Mouse (Mus musculus): ENCODE data around the gene Lrp6. TPM values are rescaled to one million over a fixed set of nuclear protein-coding genes. Genes with fewer than 3 reads are reported as not detected.

The Lrp6 gene
- polyA plus RNA-seq, 1 experiment = 26.1 TPM

DNA sequence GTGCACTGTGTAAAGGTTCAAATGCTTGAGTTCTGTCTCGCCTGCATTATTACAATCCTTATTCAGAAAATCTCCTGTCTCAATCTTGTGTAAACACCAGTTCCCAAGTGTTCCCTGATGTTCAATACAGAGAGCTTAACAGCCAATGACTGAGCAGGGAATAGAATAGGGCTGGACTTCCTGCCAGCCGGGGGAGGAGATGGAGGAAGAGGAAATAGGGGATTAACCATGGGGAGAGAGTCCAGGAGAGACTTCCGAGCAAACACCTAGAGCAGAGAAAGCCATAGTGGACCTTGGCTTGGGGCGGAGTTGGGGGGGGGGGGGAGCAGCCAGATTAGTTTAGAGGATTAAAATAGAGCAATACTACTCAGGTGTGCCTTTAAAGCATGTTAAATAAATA is 51.3 kb downstream of the Lrp6 start:
- Histone ChIP-seq H3K4me3 (replicated peaks; ENCODE audit: insufficient read depth, low read depth, low read length) (no peak overlapping the region), H3K27ac (ENCODE audit: insufficient read depth, low read length) (no peak overlapping the region), H3K4me1 (ENCODE audit: control insufficient read depth, insufficient read depth, low read length) (no peaks in the 10 kb centered on the region; the same call in none of the 2 replicates), H3K27me3 (ENCODE audit: control insufficient read depth, insufficient read depth, low read length) (no peaks in the 10 kb centered on the region)
- no peak for TF ChIP-seq CTCF (IDR thresholded peaks at IDR 0.05; ENCODE audit: borderline replicate concordance, insufficient read depth, low read depth, low read length)
- no peak for TF ChIP-seq POLR2A (IDR thresholded peaks at IDR 0.05; ENCODE audit: borderline replicate concordance, insufficient read depth, low read length)
- no peak for DNase-seq
- 85% methylated on average over 4 of the region's 4 CpGs for WGBS

DNA sequence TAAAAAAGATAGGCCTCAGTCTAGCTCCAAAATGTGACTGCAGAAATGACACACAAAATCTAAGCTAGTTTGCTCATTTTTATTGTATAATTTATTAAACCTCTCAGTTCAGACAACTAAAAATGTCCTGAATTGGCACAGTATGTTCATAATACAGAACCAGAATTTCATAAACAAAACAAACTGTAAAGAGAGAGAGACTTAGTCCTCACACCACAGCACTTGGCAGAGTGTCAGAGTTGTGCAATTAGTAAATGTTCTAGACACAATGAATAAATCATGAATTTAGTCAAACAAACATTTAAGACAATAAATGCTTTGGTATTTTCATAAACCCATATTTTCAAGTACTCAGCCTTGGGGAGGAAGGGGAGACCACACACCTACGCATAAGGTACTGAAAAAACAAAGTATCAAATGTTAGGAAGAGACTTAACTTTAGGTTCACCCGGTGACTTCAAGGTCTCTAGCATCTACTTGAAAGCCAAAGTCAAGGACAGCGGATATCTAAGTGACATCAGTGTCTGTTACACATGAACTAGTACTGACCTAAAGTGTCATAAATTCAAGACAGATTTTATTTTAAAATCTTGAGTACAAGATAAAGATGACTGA is 52.8 kb downstream of the Lrp6 start:
- DNase-seq = no peak
- no peak for TF ChIP-seq CTCF (IDR thresholded peaks at IDR 0.05; ENCODE audit: borderline replicate concordance, insufficient read depth, low read depth, low read length)
- TF ChIP-seq POLR2A (IDR thresholded peaks at IDR 0.05; ENCODE audit: borderline replicate concordance, insufficient read depth, low read length) = no peak
- 88% methylated on average over 3 of the region's 3 CpGs for WGBS
- Histone ChIP-seq H3K27me3 (ENCODE audit: control insufficient read depth, insufficient read depth, low read length) (no peaks in the 10 kb centered on the region), H3K4me3 (replicated peaks; ENCODE audit: insufficient read depth, low read depth, low read length) (no peak overlapping the region), H3K27ac (ENCODE audit: insufficient read depth, low read length) (no peak overlapping the region), H3K4me1 (ENCODE audit: control insufficient read depth, insufficient read depth, low read length) (no peaks in the 10 kb centered on the region; the same call in none of the 2 replicates)

DNA sequence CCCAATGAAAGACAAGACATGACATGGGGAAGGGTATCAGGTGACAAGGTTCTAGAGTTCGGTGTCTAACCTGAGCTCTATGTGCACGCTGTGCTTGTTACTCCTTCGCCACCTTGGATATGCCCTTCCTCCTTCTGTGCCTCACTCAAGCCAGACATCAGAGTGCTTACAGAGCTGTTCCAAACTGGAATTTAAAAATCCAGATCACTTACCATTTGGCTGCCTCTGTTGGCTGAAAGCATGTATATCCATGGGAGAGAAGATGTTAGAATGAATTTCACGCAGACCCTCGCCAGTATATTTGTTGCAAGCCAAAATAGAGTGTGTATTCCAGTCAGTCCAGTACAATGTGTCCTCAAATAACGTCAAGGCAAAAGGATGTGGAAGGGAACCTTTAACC is 53.8 kb downstream of the Lrp6 start:
- TF ChIP-seq POLR2A (IDR thresholded peaks at IDR 0.05; ENCODE audit: borderline replicate concordance, insufficient read depth, low read length) (no peak), CTCF (IDR thresholded peaks at IDR 0.05; ENCODE audit: borderline replicate concordance, insufficient read depth, low read depth, low read length) (no peak)
- WGBS = 33% methylated on average over 6 of the region's 6 CpGs
- Histone ChIP-seq H3K27ac (ENCODE audit: insufficient read depth, low read length) (no peak overlapping the region), H3K4me1 (ENCODE audit: control insufficient read depth, insufficient read depth, low read length) (no peaks in the 10 kb centered on the region; the same call in none of the 2 replicates), H3K27me3 (ENCODE audit: control insufficient read depth, insufficient read depth, low read length) (no peaks in the 10 kb centered on the region), H3K4me3 (replicated peaks; ENCODE audit: insufficient read depth, low read depth, low read length) (no peak overlapping the region)
- DNase-seq = peak in 1 of 2 experiments; percentile 19

DNA sequence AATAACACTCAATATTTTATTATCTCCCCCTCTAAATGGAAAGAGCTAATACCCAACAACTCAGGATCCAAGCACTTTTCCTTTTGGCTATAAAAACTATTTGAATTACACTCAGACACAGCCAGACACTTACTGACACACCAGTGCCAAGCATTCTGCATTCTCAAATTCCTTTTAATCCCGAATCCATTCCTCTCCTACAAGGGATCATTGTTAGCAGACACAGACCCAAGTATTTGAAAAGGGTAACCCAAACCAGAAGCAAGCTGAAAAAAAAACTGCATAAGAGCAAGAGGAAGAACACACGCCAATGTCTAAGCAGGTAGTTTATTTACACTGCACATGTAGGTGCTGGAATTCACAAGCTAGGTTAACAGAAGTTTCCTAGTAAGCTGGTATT is 54.3 kb downstream of the Lrp6 start:
- no peaks in the 10 kb centered on the region for H3K27me3 ChIP-seq (ENCODE audit: control insufficient read depth, insufficient read depth, low read length)
- no peak overlapping the region for H3K4me3 ChIP-seq (replicated peaks; ENCODE audit: insufficient read depth, low read depth, low read length)
- WGBS = 69% methylated on average over 2 of the region's 2 CpGs
- no peak overlapping the region for H3K27ac ChIP-seq (ENCODE audit: insufficient read depth, low read length)
- H3K4me1 ChIP-seq (ENCODE audit: control insufficient read depth, insufficient read depth, low read length) = no peaks in the 10 kb centered on the region; the same call in none of the 2 replicates
- DNase-seq = no peak
- TF ChIP-seq CTCF (IDR thresholded peaks at IDR 0.05; ENCODE audit: borderline replicate concordance, insufficient read depth, low read depth, low read length) (no peak), POLR2A (IDR thresholded peaks at IDR 0.05; ENCODE audit: borderline replicate concordance, insufficient read depth, low read length) (no peak)

DNA sequence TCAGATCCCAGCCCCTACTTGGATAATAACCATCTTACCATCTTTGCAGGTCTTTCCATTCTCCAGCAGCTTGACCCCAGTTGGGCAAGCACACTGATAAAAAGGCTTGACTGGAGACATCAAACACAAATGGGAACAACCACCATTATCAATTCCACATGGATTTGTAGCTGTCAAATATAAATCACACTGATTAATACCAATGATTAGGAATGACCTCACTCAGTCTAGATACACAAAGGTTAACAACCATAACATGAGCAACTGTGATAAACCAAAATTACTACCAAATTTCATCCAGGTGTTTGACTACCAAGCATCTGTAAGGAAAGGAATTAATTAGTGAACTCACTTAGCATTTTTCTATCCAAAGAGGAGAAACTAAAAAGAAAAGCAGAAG is 55.6 kb downstream of the Lrp6 start:
- no peak for DNase-seq
- no peak for TF ChIP-seq CTCF (IDR thresholded peaks at IDR 0.05; ENCODE audit: borderline replicate concordance, insufficient read depth, low read depth, low read length)
- TF ChIP-seq POLR2A (IDR thresholded peaks at IDR 0.05; ENCODE audit: borderline replicate concordance, insufficient read depth, low read length) = no peak
- Histone ChIP-seq H3K27ac (ENCODE audit: insufficient read depth, low read length) (no peak overlapping the region), H3K4me3 (replicated peaks; ENCODE audit: insufficient read depth, low read depth, low read length) (no peak overlapping the region), H3K4me1 (ENCODE audit: control insufficient read depth, insufficient read depth, low read length) (no peaks in the 10 kb centered on the region; the same call in none of the 2 replicates), H3K27me3 (ENCODE audit: control insufficient read depth, insufficient read depth, low read length) (no peaks in the 10 kb centered on the region)

DNA sequence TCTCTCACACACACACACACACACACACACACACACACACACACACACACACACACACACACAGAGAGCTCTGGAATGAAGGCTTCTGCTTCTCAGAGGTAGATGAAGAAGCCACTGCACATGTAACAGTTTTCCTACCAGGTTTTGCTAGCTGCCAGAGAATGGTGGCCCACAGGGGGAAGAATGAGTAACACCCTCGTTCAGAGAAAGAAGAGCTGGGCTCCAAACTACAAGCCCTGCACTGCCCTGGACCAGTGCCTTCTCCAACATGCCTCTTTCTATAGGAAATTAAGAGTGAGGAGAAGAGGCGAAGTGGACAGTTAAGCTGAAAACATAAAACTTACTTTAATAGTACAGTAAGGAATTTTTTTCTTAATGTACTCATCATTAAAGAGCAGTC is 56.5 kb downstream of the Lrp6 start:
- 49% methylated on average over 2 of the region's 2 CpGs for WGBS
- TF ChIP-seq CTCF (IDR thresholded peaks at IDR 0.05; ENCODE audit: borderline replicate concordance, insufficient read depth, low read depth, low read length) = no peak
- no peak for TF ChIP-seq POLR2A (IDR thresholded peaks at IDR 0.05; ENCODE audit: borderline replicate concordance, insufficient read depth, low read length)
- no peak overlapping the region; the same call in 1 of the 2 replicates for H3K27ac ChIP-seq (ENCODE audit: insufficient read depth, low read length)

DNA sequence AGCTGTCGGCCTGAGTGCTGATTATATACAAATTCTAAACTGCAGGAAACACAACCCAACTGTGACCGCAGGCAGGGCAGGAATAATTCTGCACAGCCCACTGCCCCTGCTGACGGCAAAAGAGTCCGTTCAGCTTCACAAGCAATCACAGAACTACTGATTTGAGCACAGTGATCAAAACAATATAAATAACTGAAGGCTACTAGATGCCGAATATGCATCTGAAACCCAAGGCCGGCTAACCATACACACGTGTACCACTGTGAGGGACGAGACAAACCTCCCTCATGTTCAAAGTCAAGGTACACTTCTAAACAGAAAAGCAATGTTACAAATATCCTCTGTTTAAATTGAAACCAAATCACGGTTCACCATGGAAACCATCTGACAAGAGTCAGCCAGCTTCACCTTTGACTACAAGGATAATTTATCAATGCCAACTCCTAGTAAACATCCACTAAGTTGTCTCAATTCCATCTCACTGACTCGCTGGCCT is 57.0 kb downstream of the Lrp6 start:
- DNase-seq = no peak
- WGBS = 74% methylated on average over 10 of the region's 10 CpGs
- H3K4me3 ChIP-seq (replicated peaks; ENCODE audit: insufficient read depth, low read depth, low read length) = no peak overlapping the region
- no peaks in the 10 kb centered on the region; the same call in none of the 2 replicates for H3K4me1 ChIP-seq (ENCODE audit: control insufficient read depth, insufficient read depth, low read length)
- H3K27me3 ChIP-seq (ENCODE audit: control insufficient read depth, insufficient read depth, low read length) = no peaks in the 10 kb centered on the region
- TF ChIP-seq POLR2A (IDR thresholded peaks at IDR 0.05; ENCODE audit: borderline replicate concordance, insufficient read depth, low read length) (no peak), CTCF (IDR thresholded peaks at IDR 0.05; ENCODE audit: borderline replicate concordance, insufficient read depth, low read depth, low read length) (no peak)
- H3K27ac ChIP-seq (ENCODE audit: insufficient read depth, low read length) = no peak overlapping the region

More for the DNA sequence above, 56.5 kb downstream of the Lrp6 start:
- Histone ChIP-seq H3K4me3 (replicated peaks; ENCODE audit: insufficient read depth, low read depth, low read length) (no peak overlapping the region), H3K4me1 (ENCODE audit: control insufficient read depth, insufficient read depth, low read length) (no peaks in the 10 kb centered on the region; the same call in none of the 2 replicates), H3K27me3 (ENCODE audit: control insufficient read depth, insufficient read depth, low read length) (no peaks in the 10 kb centered on the region)
- DNase-seq = no peak

DNA sequence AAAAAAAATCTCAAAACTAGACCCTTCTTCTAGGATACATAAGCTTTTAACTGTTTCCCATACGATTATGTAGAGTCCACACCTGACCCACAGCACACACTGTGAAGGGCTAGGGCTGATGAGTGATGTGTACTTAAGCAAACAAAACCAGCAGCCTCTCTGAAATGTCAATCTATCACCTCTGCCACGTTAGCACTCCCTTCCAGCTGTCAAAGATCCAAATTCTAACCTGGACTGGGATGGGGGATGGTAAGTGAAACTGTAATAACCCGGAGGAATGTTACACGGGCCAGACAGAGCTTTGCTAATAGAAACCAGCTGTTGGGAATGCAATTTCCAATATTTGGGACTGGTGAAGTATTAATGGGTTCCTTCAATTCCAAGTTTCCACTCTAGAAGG is 61.9 kb downstream of the Lrp6 start:
- Histone ChIP-seq H3K4me1 (ENCODE audit: control insufficient read depth, insufficient read depth, low read length) (peaks cover 5% of the 10 kb centered on the region; the same call in 1 of the 2 replicates), H3K27me3 (ENCODE audit: control insufficient read depth, insufficient read depth, low read length) (no peaks in the 10 kb centered on the region), H3K4me3 (replicated peaks; ENCODE audit: insufficient read depth, low read depth, low read length) (no peak overlapping the region), H3K27ac (ENCODE audit: insufficient read depth, low read length) (no peak overlapping the region)
- TF ChIP-seq POLR2A (IDR thresholded peaks at IDR 0.05; ENCODE audit: borderline replicate concordance, insufficient read depth, low read length) (no peak), CTCF (IDR thresholded peaks at IDR 0.05; ENCODE audit: borderline replicate concordance, insufficient read depth, low read depth, low read length) (no peak)
- DNase-seq = no peak
- 63% methylated on average over 4 of the region's 4 CpGs for WGBS

Data from cerebellum, adult 2 months (tissue).